Mouse (Mus musculus): ENCODE results near the gene Wbp2.

GRCm38 (mm10) chr11:116045173-116045572 lies 41.6 kb downstream of the Wbp2 start:
- TF ChIP-seq CTCF (IDR thresholded peaks at IDR 0.05; ENCODE audit: control insufficient read depth, insufficient read depth, insufficient replicate concordance, low read depth, low read length) (no peak), POLR2A (IDR thresholded peaks at IDR 0.05; ENCODE audit: control insufficient read depth, low read depth, low read length) (no peak)

Data from testis, adult 2 months (tissue).